Mouse (Mus musculus) ES-E14 (cell line): ENCODE data around the gene Apeh. TPM values are rescaled to one million over a fixed set of nuclear protein-coding genes. Genes with fewer than 3 reads are reported as not detected.

ENCODE experiments used
- DNase-seq: peaks from one replicate; pipeline ENCODE4 v3.0.0-alpha.2; 2013; ENCODE audit warnings: low read depth, low spot score
- H3K27ac ChIP-seq: 2 replicates; pipeline ENCODE4 v1.5.1; 2012; ENCODE audit warnings: low read depth, mild to moderate bottlenecking, low read length, moderate library complexity, mixed read lengths; ENCODE audit not compliant: poor library complexity, insufficient read depth, severe bottlenecking
- H3K36me3 ChIP-seq: 2 replicates; pipeline ENCODE4 v1.6.1; 2012; ENCODE audit warnings: mild to moderate bottlenecking, low read length, moderate library complexity, mixed read lengths; ENCODE audit not compliant: control insufficient read depth, poor library complexity, insufficient read depth, severe bottlenecking
- H3K4me1 ChIP-seq, 2 experiments: fragments of 150-350 bp in 1 of 2; sonication (generic) in 1 of 2; 2 replicates each; pipeline ENCODE4 v1.6.1; 2012; ENCODE audit warnings: low read length in 2 of 2, mild to moderate bottlenecking in 1 of 2, mixed read lengths in 1 of 2; ENCODE audit not compliant: control insufficient read depth in 2 of 2, insufficient read depth in 2 of 2, poor library complexity in 1 of 2
- H3K4me3 ChIP-seq, 2 experiments: fragments of 150-350 bp in 1 of 2; sonication (generic) in 1 of 2; 2 replicates each; pipeline ENCODE4 v1.5.1; 2012; ENCODE audit warnings: low read length in 2 of 2, low read depth in 1 of 2, mild to moderate bottlenecking in 1 of 2, mixed read lengths in 1 of 2; ENCODE audit not compliant: insufficient read depth in 1 of 2, poor library complexity in 1 of 2, severe bottlenecking in 1 of 2
- H3K9ac ChIP-seq: 2 replicates; pipeline ENCODE4 v1.6.1; 2012; ENCODE audit warnings: low read depth, mild to moderate bottlenecking, low read length, mixed read lengths; ENCODE audit not compliant: poor library complexity, insufficient read depth, severe bottlenecking
- H3K9me3 ChIP-seq: fragments of 150-350 bp; sonication (generic); 2 replicates; pipeline ENCODE4 v1.6.1; 2012; ENCODE audit warnings: low read depth, mild to moderate bottlenecking, low read length; ENCODE audit not compliant: control insufficient read depth, insufficient read depth
- CHD2 ChIP-seq: IDR thresholded peaks from 2 replicates; pipeline ENCODE4 v1.6.1; 2014; ENCODE audit warnings: mild to moderate bottlenecking, low read depth, low read length, inconsistent platforms
- HCFC1 ChIP-seq: IDR thresholded peaks from 2 replicates; pipeline ENCODE4 v1.6.1; 2012; ENCODE audit warnings: low read length, inconsistent platforms, borderline replicate concordance; ENCODE audit not compliant: insufficient read depth
- MAFK ChIP-seq: IDR thresholded peaks from 2 replicates; pipeline ENCODE4 v1.6.1; 2014; ENCODE audit warnings: mild to moderate bottlenecking, low read depth, low read length, inconsistent platforms; ENCODE audit not compliant: insufficient read depth
- ZC3H11A ChIP-seq: IDR thresholded peaks from 2 replicates; pipeline ENCODE4 v1.6.1; 2012; ENCODE audit warnings: low read depth, mild to moderate bottlenecking, inconsistent platforms, low read length, borderline replicate concordance
- ZNF384 ChIP-seq: IDR thresholded peaks from 2 replicates; pipeline ENCODE4 v1.6.1; 2012; ENCODE audit warnings: low read depth, low read length, inconsistent platforms
- in situ Hi-C, 2 experiments: fragments of 600-800 bp; cut with MboI; formaldehyde crosslinking; loops; one replicate each; pipeline ENCODE4 v1.15.1; 2025; ENCODE audit warnings: low sequenced_read_pairs in 2 of 2, inconsistent platforms in 1 of 2; ENCODE audit not compliant: unreplicated experiment in 2 of 2
- total RNA-seq: library from RNA; depleted of rRNA; stranded (reverse); fragments of 300-350 nt; gene quantifications from 2 replicates; pipeline ENCODE4 v1.2.3, GENCODE M21; 2012

Apeh gene
- total RNA-seq, 1 experiment, result 37.3 TPM

DNA sequence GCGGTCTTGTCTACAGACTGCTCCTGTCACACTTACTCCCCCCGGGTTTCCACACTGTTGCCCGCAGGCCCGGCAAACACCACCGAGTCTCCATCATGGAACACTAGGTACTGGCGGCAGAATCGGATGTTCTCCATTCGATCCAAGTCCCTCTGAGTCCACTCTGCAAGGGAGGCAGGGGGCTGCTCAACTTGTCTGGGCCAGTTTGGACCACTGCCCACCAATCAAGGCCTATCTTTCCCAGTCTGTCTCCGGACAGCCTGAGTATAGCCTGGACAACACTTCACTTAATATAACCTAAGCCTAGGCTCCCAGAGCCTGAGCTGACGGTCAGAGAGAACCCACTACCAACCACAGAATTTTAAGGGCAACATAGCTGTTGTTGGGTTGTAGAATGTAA is 820 bp downstream of the Apeh start:
- DNase-seq, result no peak
- Histone ChIP-seq H3K4me1 (peaks cover 0 to 11% of the 10 kb centered on the region in 2 experiments; a peak in 2 of 4 replicates), H3K36me3 (peaks cover 35% of the 10 kb centered on the region), H3K9me3 (no peaks in the 10 kb centered on the region), H3K4me3 (peak overlapping the region; percentile 76 to 99), H3K9ac (peak overlapping the region; percentile 80), H3K27ac (no peak overlapping the region)
- in situ Hi-C loops, result no loop called here
- no peak for TF ChIP-seq ZC3H11A
- TF ChIP-seq HCFC1, result no peak
- TF ChIP-seq CHD2, result no peak

GRCm38 (mm10) chr9:108090611-108091120 is 3.7 kb downstream of the Apeh start:
- Histone ChIP-seq H3K27ac (no peak overlapping the region), H3K9ac (no peak overlapping the region), H3K4me3 (no peak overlapping the region), H3K36me3 (peaks cover 58% of the 10 kb centered on the region), H3K4me1 (peaks cover 0 to 7% of the 10 kb centered on the region in 2 experiments; a peak in 2 of 4 replicates), H3K9me3 (no peaks in the 10 kb centered on the region)
- no peak for TF ChIP-seq HCFC1
- TF ChIP-seq ZNF384, result no peak
- TF ChIP-seq CHD2, result no peak
- TF ChIP-seq MAFK, result no peak
- no peak for TF ChIP-seq ZC3H11A
- DNase-seq, result no peak
- in situ Hi-C loops, result no loop called here

- in situ Hi-C loops, result no loop called here
- no peak for DNase-seq
- Histone ChIP-seq H3K4me1 (peaks cover 0 to 4% of the 10 kb centered on the region in 2 experiments; a peak in 1 of 4 replicates), H3K9me3 (no peaks in the 10 kb centered on the region), H3K9ac (no peak overlapping the region), H3K4me3 (no peak overlapping the region), H3K36me3 (peaks cover 53% of the 10 kb centered on the region), H3K27ac (no peak overlapping the region)
- TF ChIP-seq ZC3H11A, result no peak
- TF ChIP-seq ZNF384, result no peak
- TF ChIP-seq CHD2, result no peak
- no peak for TF ChIP-seq MAFK
- TF ChIP-seq HCFC1, result no peak
These were observed 9.1 kb downstream of the Apeh start for GRCm38 (mm10) chr9:108085261-108085660.

GRCm38 (mm10) chr9:108083561-108083960 is 10.8 kb downstream of the Apeh start:
- H3K4me1 ChIP-seq, result peaks cover 0 to 7% of the 10 kb centered on the region in 2 experiments; a peak in 1 of 4 replicates
- H3K9ac ChIP-seq, result no peak overlapping the region
- H3K27ac ChIP-seq, result no peak overlapping the region
- H3K9me3 ChIP-seq, result no peaks in the 10 kb centered on the region
- TF ChIP-seq ZNF384 (no peak), CHD2 (no peak), ZC3H11A (no peak), HCFC1 (no peak), MAFK (no peak)
- DNase-seq, result no peak
- H3K4me3 ChIP-seq, result no peak overlapping the region
- in situ Hi-C loops, result no loop called here
- H3K36me3 ChIP-seq, result peaks cover 39% of the 10 kb centered on the region
